Mouse (Mus musculus) limb, embryonic 14.5 days (tissue): ENCODE results near the gene Abcd2. TPM values are rescaled to one million over a fixed set of nuclear protein-coding genes. Genes with fewer than 3 reads are reported as not detected.

Source experiments
- ATAC-seq: fragments of 200-750 bp; cut with Nextera tagmentation; 2 replicates; pipeline ENCODE4 v1.8.0; 2017; ENCODE audit warnings: low read depth, moderate number of reproducible peaks, moderate TSS enrichment; ENCODE audit not compliant: low FRiP score
- DNase-seq: peaks from one replicate; pipeline ENCODE4 v3.0.0-alpha.2; 2015; ENCODE audit warnings: low spot score
- H3K27ac ChIP-seq: fragments of 300-500 bp; sonication (generic); replicated peaks from 2 replicates; pipeline ENCODE4 v1.5.1; 2014; ENCODE audit warnings: low read depth, mild to moderate bottlenecking, low read length, moderate library complexity, mixed read lengths
- H3K27me3 ChIP-seq: fragments of 300-500 bp; sonication (generic); 2 replicates; pipeline ENCODE4 v1.6.1; 2014; ENCODE audit warnings: low read length, mixed read lengths; ENCODE audit not compliant: control insufficient read depth, insufficient read depth
- H3K36me3 ChIP-seq: fragments of 300-500 bp; sonication (generic); 2 replicates; pipeline ENCODE4 v1.6.1; 2014; ENCODE audit warnings: mild to moderate bottlenecking, low read length, moderate library complexity, mixed read lengths; ENCODE audit not compliant: control insufficient read depth, insufficient read depth
- H3K4me1 ChIP-seq: fragments of 300-500 bp; sonication (generic); 2 replicates; pipeline ENCODE4 v1.6.1; 2014; ENCODE audit warnings: antibody characterized with exemption, low read length, mixed read lengths; ENCODE audit not compliant: control insufficient read depth, insufficient read depth
- H3K4me2 ChIP-seq: fragments of 300-500 bp; sonication (generic); replicated peaks from 2 replicates; pipeline ENCODE4 v1.6.1; 2014; ENCODE audit warnings: low read depth, mild to moderate bottlenecking, low read length, moderate library complexity; ENCODE audit not compliant: severe bottlenecking
- H3K4me3 ChIP-seq: fragments of 300-500 bp; sonication (generic); replicated peaks from 2 replicates; pipeline ENCODE4 v1.5.1; 2014; ENCODE audit warnings: low read length
- H3K9ac ChIP-seq: fragments of 300-500 bp; sonication (generic); 2 replicates; pipeline ENCODE4 v1.6.1; 2014; ENCODE audit warnings: mild to moderate bottlenecking, low read depth, low read length, moderate library complexity; ENCODE audit not compliant: severe bottlenecking
- H3K9me3 ChIP-seq: fragments of 300-500 bp; sonication (generic); 2 replicates; pipeline ENCODE4 v1.6.1; 2016; ENCODE audit warnings: low read length; ENCODE audit not compliant: control insufficient read depth
- POLR2A ChIP-seq: fragments of 200-500 bp; IDR thresholded peaks from 2 replicates; pipeline ENCODE4 v1.8.0; 2012; ENCODE audit warnings: inconsistent platforms, mild to moderate bottlenecking, moderate library complexity, borderline replicate concordance; ENCODE audit not compliant: insufficient read depth, insufficient read length; ENCODE audit errors: extremely low read depth
- WGBS: fragments of 180-500 bp; shearing (Covaris S2); extraction: QIAGEN DNeasy Blood & Tissue Kit; methylation state at CpG from one replicate; pipeline ENCODE4 v1.1.7; 2014; 5-methylcytosine and 5-hydroxymethylcytosine counted together
- polyA plus RNA-seq, 2 experiments: library from polyadenylated mRNA; depleted of rRNA in 1 of 2; stranded (reverse) in 1 of 2; unstranded in 1 of 2; fragments of >200 nt; fragmentation: Nextera tagmentation in 1 of 2; extraction: Ambion mirVana in 1 of 2; gene quantifications; 2 replicates each; pipeline versions ENCODE4 v1.2.1 to v1.2.3; 2012 to 2014

The Abcd2 gene
- polyA plus RNA-seq, 2 experiments, result 1.3 to 2.5 TPM

DNA sequence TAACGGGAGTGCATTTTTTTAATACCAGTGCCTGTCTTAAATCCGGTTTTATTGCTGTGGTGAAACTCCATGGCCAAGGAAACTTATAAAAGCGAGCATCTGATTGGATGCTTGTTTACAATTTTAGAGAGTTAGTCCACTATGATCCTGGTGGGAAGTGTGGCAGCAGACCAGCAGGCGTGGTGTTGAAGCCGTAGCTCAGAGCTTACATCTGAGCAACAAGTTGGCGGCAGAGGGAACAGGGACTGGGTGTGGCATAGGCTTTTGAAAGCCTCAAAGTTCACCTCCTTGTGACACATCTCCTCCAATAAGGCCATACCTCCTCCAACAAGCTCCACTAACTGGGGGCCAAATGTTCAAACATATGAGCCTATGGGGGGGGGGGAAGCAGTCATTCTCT, 95.0 kb downstream of the Abcd2 start:
- peak; percentile 47 for ATAC-seq

More for the DNA sequence above, 95.0 kb downstream of the Abcd2 start:
- peak; percentile 24 for DNase-seq
- Histone ChIP-seq H3K4me1 (0 out of 2 replicates have a peak, but pooled peaks cover 2% of the 10 kb centered on the region), H3K4me3 (no peak overlapping the region), H3K27me3 (no peaks in the 10 kb centered on the region), H3K4me2 (peak overlapping the region; percentile 19; the same call in 1 of the 2 replicates), H3K27ac (no peak overlapping the region), H3K9me3 (no peaks in the 10 kb centered on the region), H3K9ac (no peak overlapping the region), H3K36me3 (no peaks in the 10 kb centered on the region)
- no peak for TF ChIP-seq POLR2A
- 27% methylated on average over 6 of the region's 6 CpGs for WGBS

Other genes starting within 250 kb of the Abcd2 start
- gene Kif21a, start 141.9 kb downstream of the Abcd2 start, polyA plus RNA-seq (2012; rRNA removed), result 8.6 and 13.7 TPM in 2 replicates
- 8.5 and 10.0 TPM in 2 replicates for gene Kif21a, start 141.9 kb downstream of the Abcd2 start, polyA plus RNA-seq (2014; fragmentation: Nextera tagmentation; extraction: Ambion mirVana)
- gene CN725425, start 7.7 kb upstream of the Abcd2 start, polyA plus RNA-seq (2012; rRNA removed), result not detected in 2 replicates
- not detected in 2 replicates for gene CN725425, start 7.7 kb upstream of the Abcd2 start, polyA plus RNA-seq (2014; fragmentation: Nextera tagmentation; extraction: Ambion mirVana)